Mouse (Mus musculus): ENCODE measurements at regions not wholly inside any gene's neighbourhood (a gene's known extent, or its start where the extent isn't known, plus 50 kb on each side); places are given as distances from the start of the nearest gene placed in this dataset.

GRCm38 (mm10) chr3:99447361-99447760 lies 207.2 kb downstream of the Tbx15 start:
- no peak for DNase-seq

DNA sequence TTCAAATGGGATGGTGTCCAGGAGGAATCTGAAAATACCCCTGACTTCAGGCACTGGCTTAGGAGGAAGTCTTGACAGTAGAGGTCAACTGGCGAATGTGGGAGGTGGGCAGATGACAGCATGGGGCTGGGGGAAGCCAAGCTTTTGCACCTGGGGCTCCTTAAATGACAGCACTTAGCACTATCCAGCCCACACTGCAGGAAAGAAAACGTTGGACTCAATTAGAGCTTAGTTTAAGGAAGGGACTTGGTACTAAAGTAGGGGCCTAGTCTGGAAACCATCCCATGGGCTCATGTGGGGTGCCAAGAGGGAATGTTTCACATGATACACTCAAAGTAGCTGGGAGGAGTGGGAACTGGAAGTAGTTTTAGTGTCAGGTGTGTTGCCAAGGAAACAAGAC lies 207.6 kb downstream of the Tbx15 start:
- no peak for DNase-seq

GRCm38 (mm10) chr3:99459036-99459863 lies 219.1 kb downstream of the Tbx15 start:
- no peak for DNase-seq

DNA sequence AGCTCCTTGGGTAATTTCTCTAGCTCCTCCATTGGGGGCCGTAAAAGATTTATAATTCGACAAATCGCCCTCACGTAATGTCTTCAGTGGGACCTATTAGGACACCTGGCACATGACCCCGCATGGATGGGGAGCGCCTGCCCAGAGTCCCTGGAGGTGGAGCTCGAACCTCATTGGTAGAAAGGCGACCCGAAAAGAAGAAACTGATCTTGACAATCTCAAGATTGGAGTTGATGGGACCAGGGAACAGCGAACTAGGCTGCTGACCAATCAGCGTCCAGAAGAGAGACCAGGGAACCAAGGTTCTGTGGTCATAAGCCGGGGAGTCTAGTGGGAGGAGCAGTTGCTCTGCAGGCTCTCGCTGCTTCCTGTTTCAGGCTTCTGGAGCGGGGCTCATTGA lies 259.8 kb downstream of the Tbx15 start:
- peak; percentile 42 to 66 for DNase-seq

DNA sequence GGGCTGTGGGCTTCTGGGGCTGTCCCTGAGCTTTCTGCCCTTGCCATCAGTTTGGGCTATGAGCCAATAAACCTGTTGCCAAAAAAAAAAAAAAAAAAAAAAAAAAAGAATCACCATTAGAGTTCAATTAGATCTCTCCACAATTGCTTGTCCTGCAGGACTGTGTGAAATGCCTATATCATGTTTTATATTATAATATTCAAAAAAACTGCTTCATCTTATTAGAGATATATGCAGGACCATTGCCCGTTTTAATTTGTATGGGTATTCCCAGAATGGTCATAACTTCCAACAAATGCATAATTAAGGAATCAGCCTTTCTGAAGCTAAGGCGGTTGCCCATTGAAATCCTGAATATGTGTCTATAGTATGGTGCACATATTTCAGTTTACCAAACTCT lies 264.6 kb downstream of the Tbx15 start:
- no peak for DNase-seq

DNA sequence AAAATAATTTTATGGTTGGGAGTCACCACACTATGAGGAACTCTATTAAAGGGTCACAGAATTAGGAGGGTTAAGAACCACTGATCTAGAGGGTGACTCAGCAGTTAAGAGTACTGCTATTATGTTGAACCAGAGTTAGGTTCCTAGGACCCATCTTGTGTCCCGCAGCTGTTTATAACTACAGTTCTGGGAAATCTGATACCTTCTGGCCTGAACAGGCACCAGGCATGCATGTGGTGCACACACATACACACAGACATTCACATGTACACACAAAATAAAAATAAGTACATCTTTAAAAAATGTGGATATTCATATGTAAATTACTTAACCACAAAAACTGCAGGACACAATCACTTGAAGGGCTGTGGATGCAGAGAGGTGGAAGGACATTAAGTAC lies 272.1 kb downstream of the Tbx15 start:
- DNase-seq = no peak

DNA sequence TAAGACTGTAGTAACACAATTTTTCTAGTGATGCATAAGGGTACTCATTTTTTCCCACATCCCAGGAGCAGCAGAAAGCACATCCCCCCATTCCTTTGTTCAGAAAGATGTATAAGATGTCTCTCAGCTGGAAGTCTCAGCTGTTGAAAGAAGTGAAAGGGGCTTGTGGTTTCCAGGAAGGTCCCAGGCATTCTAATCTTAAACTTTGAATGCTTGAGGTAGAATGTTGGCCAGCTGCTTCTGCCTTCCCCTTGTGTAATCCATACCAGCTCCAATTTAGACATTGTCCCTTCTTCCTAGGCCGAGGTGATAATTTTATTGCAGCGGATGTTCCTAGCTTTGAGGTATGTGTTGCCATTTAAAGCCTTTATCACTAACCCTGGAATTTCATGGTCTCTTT lies 272.8 kb downstream of the Tbx15 start:
- DNase-seq = no peak

DNA sequence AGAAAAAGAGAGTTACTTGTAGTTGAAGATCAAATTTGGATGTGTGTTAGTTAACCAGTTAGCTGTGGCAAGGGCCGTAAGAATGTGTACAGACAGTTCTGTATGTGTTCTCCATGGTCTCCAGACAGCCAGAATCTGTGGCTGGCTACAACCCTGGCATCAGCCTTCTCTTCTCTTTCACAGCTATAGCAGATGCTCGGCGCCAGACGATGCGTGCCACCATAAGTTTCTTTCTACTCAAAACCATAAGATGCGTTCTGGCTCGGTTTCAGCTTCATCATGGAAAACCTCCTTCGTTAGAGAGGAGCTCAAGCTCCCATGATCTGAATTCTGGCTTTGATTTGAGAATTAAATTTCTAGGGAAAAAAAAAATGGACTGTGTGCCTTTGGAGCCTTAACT lies 275.6 kb downstream of the Tbx15 start:
- DNase-seq = no peak

DNA sequence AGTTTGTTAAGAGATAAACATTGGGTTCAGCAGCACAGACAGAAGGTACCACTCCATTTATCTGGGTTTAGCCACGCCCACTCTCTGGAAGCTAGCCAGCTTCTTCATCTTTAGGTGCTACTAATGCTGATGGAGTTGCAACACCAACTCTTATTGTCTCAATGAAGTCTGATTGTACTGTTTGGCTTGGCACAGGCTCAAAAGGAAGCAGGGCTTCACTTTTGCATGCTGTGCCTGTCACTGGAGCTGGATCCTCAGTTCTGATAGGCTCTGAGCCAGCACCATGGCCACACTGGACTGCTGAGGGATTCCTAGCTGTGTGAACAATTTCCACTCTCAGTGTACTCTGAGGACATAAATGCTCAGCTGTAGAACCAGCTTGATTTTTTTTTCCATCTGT lies 320.7 kb downstream of the Tbx15 start:
- DNase-seq = peak in 1 of 2 experiments; percentile 2

DNA sequence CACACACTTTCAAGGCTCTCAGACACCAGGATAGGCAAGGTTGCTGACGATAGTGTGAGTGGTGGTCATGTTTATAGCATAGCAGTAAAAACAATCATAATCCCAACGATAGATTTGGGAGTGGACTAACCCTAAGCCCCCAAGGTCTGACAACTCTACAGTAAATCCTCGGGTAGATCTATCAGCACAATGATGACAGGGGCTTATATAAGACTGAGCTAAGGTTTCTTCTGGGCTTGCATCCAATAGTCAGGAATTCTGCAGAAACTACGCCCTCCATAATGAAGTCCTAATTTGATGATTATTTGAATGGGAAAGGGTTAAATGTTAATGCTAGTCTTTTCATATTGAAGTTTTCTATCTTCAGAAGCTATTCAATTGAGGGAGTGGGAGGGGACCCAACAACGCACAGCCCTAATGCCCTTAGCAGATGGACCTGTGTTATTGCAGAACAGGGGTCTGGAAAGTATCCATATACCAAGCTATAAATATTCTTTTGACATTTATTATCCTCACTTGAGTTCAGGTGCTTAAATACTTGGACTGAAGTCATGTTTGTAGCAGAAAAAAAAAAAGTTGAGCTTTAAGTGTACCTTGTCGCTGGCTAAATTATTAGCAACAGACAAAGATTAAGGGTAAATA lies 311.8 kb upstream of the Spag17 start:
- DNase-seq = no peak

GRCm38 (mm10) chr3:99573977-99574373 lies 311.2 kb upstream of the Spag17 start:
- DNase-seq = no peak

GRCm38 (mm10) chr3:99602679-99603078 lies 282.5 kb upstream of the Spag17 start:
- no peak for DNase-seq

DNA sequence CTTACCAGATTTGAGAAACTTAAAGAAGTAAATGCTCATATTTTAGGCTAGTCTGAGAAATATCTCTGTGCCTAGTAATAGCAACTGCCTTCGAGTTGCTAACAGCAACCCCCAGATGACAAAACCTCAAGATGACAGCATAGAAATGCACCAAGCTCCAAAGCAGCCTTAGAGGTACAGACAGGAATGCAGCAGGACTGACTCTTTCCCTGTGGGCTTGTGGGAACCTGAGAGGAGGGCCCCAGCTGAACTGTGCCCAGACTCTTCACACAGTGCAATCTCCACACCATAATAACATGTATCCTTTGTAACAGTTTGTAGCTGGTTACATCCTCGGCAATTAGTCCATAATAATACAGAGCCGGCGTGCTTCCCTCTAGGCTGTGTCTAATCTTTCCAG lies 252.9 kb upstream of the Spag17 start:
- DNase-seq = no peak

DNA sequence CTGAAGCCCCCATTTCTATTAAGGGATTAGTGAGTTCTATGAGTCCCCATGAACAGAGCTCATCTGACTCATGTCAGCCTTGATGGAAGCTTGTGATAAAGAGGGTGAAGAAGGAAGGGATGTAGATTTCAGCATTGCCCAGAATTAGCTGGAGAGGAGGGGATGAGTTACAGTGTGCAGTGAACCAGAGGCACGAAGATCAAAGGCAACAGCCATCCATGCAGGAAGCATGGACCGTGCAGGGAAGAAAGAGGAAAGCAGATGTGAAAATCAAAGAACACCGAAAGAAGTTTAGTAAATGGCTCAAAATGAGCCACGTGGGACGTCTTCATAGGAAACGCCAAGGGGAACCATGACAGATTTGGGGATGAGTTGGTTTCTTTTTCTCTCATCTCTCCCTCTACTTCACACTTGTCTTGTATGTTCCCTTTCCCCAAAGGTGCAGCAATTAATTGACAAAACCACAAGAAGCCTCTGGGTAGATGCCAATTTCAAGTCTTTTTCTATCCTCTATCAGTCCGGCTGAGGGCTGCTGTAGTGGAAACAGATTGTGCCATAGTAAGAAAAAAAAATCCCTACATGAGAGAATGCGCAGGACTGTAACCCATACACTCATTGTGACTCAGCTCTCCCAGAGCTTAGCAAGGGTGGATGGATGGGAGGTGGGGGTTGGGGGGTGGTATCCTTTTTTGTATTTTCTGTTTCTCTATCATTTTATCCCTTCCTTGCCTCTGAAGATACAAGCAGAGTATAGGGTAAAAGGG lies 243.7 kb upstream of the Spag17 start:
- DNase-seq = no peak

GRCm38 (mm10) chr3:99644910-99645309 lies 240.3 kb upstream of the Spag17 start:
- no peak for DNase-seq

- no peak for DNase-seq
Observed at GRCm38 (mm10) chr3:99645318-99645717, 239.9 kb upstream of the Spag17 start.

DNA sequence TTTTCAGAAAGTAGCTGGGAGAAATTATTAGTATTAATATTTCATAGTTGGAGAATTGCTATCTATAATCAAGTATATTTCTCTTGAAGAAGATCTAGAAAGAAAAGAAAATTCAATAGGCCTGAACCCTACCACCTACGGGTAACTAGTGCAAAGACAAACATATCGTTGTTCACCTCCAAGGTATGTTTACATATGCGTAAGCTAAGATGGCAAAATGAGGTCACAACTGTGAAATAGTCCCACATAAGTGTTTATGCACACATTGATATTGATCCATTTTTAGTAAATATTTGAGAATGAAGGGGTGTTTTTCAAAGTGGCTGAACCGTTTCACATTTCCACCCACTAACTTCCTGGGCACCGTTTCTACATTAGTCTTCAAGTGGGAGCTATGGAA lies 227.6 kb upstream of the Spag17 start:
- no peak for DNase-seq

DNA sequence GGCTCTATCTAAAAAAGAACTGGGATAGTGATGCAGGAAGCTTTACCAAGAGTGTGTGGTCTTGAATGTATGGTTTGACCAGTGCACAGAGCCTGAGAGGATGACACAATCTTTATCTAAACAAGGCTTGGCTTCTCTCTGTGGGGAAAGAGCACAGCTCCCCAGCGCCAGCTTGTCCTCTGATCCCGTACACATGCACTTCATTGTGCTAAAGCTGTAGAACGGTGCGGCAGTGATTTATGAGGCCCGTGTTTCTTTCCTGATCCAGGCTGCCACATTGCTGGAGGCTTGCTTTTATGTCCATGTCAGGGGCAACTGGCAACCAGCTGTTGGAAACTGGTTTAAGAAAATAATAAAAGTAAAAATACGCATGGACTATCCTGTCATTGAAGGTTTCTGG lies 221.4 kb upstream of the Spag17 start:
- peak in 1 of 2 experiments; percentile 1 for DNase-seq

- no peak for DNase-seq
Observed at GRCm38 (mm10) chr3:99665363-99665762, 219.8 kb upstream of the Spag17 start.

DNA sequence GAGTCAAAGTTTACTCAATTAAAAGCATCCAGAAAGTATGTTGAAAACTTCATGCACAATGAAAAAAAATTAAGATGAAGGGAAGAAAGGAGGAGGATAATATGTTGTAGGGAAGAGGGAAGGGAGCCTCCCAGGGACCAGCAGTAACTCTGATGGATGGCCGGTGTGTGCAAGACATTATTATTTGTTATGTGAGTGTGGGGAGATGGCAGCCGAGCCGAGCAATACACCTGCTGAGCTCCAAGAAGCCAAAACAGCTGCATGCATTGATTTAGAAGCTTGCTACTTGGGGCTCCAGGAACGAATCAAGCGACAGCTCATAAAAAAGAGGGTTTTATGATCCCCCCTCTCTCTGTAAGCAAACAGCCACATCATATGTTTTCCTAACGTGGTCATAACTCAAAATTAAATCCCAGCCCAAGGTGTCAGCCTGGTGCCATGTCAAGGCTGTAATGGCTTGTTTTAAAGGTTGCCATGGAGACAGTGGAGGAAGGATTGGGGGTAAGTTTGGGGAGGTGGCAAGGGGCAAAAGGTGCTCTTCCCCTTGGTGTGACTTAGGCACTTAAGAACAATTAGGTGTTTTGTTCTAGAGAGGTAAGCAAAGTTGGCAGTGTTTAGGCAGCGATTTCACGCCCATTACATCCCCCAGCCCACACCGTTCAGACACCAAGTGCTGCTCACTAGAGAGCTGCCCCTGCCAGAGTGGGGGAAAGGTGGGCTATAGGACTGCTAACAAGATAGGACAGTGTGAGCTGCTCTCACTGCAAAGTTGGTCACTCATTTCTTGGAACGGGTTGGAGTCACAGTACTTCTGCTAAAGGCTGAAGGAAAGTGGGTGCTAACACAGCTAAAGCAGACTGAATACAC lies 219.1 kb upstream of the Spag17 start:
- no peak for DNase-seq

- DNase-seq = no peak
Observed at GRCm38 (mm10) chr3:99674145-99674544, 211.1 kb upstream of the Spag17 start.

GRCm38 (mm10) chr3:99709506-99709905 lies 175.7 kb upstream of the Spag17 start:
- DNase-seq = no peak

GRCm38 (mm10) chr3:99716381-99716780 lies 168.8 kb upstream of the Spag17 start:
- no peak for DNase-seq
